Mouse (Mus musculus): ENCODE results near the gene Azin2. TPM values are rescaled to one million over a fixed set of nuclear protein-coding genes. Genes with fewer than 3 reads are reported as not detected.

The Azin2 gene
- polyA plus RNA-seq, 1 experiment = 7.6 TPM

DNA sequence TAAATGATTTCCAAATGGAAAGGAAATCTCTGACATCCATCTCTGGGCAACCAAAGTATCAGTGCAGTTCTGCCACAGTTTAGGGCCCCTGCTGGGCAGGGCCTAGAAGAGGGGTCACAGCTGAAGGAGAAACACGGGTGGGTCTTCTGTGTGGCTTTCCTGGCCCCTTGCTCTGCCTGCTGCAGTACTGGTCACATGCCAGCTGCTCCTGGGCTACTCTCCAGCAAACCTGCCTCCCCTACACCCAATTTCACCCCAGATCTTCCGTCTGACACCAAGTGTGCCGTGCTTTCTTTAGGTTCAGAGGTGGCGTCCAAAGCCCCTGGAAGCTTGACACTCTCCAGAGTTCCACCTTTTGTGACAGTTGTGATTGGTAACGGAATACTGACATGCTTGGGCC is 26.6 kb downstream of the Azin2 start:
- WGBS = 86% methylated on average over 5 of the region's 5 CpGs
- H3K36me3 ChIP-seq (ENCODE audit: control insufficient read depth, insufficient read depth, low read length) = no peaks in the 10 kb centered on the region
- H3K4me1 ChIP-seq (replicated peaks; ENCODE audit: control insufficient read depth, insufficient read depth, low read length) = no peaks in the 10 kb centered on the region
- no peak overlapping the region for H3K27ac ChIP-seq (ENCODE audit: control insufficient read depth, insufficient read depth, low read length)
- H3K4me3 ChIP-seq (ENCODE audit: control insufficient read depth, insufficient read depth, low read length) = no peak overlapping the region
- DNase-seq = no peak
- no peaks in the 10 kb centered on the region for H3K27me3 ChIP-seq (ENCODE audit: control insufficient read depth, insufficient read depth, low read length)
- TF ChIP-seq CTCF (IDR thresholded peaks at IDR 0.05; ENCODE audit: borderline replicate concordance, control insufficient read depth, extremely low read depth, insufficient read depth, low read length, poor library complexity) (no peak), POLR2A (IDR thresholded peaks at IDR 0.05; ENCODE audit: control insufficient read depth, extremely low read depth, insufficient read depth, low read length, poor library complexity) (no peak)

DNA sequence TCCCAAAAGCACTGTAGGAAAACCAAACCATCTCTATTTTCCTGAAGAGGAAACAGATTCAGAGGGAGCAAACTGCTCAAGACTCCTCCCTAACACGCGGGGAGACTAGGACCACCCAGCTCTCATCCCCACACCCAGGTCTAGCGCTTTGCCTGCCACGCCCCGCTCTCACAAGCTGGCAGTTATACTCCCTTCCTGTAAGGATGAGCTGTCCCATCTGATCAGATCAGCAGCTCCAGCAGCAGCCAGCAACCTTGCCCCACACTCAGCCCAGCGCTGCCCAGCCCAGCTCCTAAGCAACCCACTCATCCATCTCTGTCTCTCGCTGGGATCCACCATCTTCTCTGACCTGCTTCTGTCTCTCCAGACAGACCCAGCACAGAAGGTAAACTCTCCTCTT is 29.5 kb downstream of the Azin2 start:
- no peak overlapping the region for H3K4me3 ChIP-seq (ENCODE audit: control insufficient read depth, insufficient read depth, low read length)
- 90% methylated on average over 7 of the region's 7 CpGs for WGBS
- no peaks in the 10 kb centered on the region for H3K4me1 ChIP-seq (replicated peaks; ENCODE audit: control insufficient read depth, insufficient read depth, low read length)
- H3K27ac ChIP-seq (ENCODE audit: control insufficient read depth, insufficient read depth, low read length) = no peak overlapping the region
- DNase-seq = no peak
- no peak for TF ChIP-seq POLR2A (IDR thresholded peaks at IDR 0.05; ENCODE audit: control insufficient read depth, extremely low read depth, insufficient read depth, low read length, poor library complexity)
- TF ChIP-seq CTCF (IDR thresholded peaks at IDR 0.05; ENCODE audit: borderline replicate concordance, control insufficient read depth, extremely low read depth, insufficient read depth, low read length, poor library complexity) = no peak
- H3K27me3 ChIP-seq (ENCODE audit: control insufficient read depth, insufficient read depth, low read length) = no peaks in the 10 kb centered on the region
- no peaks in the 10 kb centered on the region for H3K36me3 ChIP-seq (ENCODE audit: control insufficient read depth, insufficient read depth, low read length)

DNA sequence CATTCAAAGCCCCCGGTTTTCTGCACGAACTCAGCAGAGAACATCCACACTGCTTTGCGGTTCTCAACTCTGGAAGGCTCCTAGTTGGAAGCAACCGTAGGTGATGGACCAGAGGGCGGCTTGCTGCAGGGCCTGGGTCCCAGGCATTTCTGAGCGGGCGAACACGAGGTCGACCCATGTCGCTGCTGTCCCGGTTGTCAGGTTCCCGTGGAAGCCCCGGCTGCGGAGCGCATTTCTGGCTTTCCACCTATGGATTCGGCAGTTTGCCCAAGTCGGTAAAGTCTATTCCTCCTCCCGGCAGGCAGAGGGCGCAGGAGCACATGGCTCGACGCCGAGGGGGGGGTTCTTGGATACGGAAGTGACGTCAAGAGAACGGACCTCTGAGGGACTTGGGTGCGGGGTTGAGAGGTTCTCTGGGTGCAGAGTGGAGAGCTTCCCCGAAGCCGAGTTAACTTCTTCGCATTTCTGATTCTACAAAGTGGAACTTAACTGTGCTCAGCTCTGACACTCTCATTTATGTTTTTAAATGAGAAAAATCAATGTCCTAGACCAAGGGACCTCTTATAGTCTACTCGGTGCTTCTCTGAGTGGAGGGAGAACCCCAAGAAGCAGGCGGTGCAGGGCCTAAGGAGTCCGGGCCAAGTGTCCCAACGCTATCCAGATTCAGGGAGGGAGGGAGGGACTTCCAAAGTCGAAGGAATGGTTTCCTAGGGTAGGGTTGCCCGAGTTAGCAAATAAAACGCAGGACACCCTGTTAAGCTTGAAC is 37.2 kb downstream of the Azin2 start:
- 18% methylated on average over 36 of the region's 36 CpGs for WGBS
- Histone ChIP-seq H3K36me3 (ENCODE audit: control insufficient read depth, insufficient read depth, low read length) (no peaks in the 10 kb centered on the region), H3K4me3 (ENCODE audit: control insufficient read depth, insufficient read depth, low read length) (peak overlapping the region; percentile 23; the same call in 1 of the 2 replicates), H3K27ac (ENCODE audit: control insufficient read depth, insufficient read depth, low read length) (no peak overlapping the region), H3K4me1 (replicated peaks; ENCODE audit: control insufficient read depth, insufficient read depth, low read length) (peaks cover 3% of the 10 kb centered on the region), H3K27me3 (ENCODE audit: control insufficient read depth, insufficient read depth, low read length) (no peaks in the 10 kb centered on the region)
- peak; percentile 64 for DNase-seq
- peak; percentile 90 for TF ChIP-seq CTCF (IDR thresholded peaks at IDR 0.05; ENCODE audit: borderline replicate concordance, control insufficient read depth, extremely low read depth, insufficient read depth, low read length, poor library complexity)
- peak; percentile 62 for TF ChIP-seq POLR2A (IDR thresholded peaks at IDR 0.05; ENCODE audit: control insufficient read depth, extremely low read depth, insufficient read depth, low read length, poor library complexity)

DNA sequence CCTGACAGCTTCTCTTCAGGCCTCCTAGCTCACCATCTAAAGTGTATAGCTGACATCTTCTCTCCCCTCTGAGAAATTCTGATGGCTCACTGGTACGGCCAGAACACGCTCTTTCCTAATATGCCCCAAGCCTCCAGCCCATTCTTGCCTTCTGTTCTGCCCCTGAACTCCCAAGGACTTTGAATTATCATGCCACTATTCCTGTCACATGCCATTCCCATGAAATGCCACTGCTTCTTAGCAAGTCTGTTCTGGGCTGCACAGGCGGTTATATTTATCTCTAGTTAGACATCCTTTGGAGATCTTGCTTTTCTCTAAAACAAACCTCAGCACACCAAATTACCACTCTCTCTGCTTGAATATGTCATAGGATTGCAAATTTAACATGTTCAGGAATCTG is 38.6 kb downstream of the Azin2 start:
- whole genome bisulfite sequencing = 94% methylated on average over 3 of the region's 3 CpGs
- Histone ChIP-seq H3K4me1 (replicated peaks; ENCODE audit: control insufficient read depth, insufficient read depth, low read length) (peaks cover 3% of the 10 kb centered on the region), H3K27ac (ENCODE audit: control insufficient read depth, insufficient read depth, low read length) (no peak overlapping the region), H3K27me3 (ENCODE audit: control insufficient read depth, insufficient read depth, low read length) (no peaks in the 10 kb centered on the region), H3K4me3 (ENCODE audit: control insufficient read depth, insufficient read depth, low read length) (no peak overlapping the region), H3K36me3 (ENCODE audit: control insufficient read depth, insufficient read depth, low read length) (no peaks in the 10 kb centered on the region)
- DNase-seq = no peak
- TF ChIP-seq CTCF (IDR thresholded peaks at IDR 0.05; ENCODE audit: borderline replicate concordance, control insufficient read depth, extremely low read depth, insufficient read depth, low read length, poor library complexity) (no peak), POLR2A (IDR thresholded peaks at IDR 0.05; ENCODE audit: control insufficient read depth, extremely low read depth, insufficient read depth, low read length, poor library complexity) (no peak)

DNA sequence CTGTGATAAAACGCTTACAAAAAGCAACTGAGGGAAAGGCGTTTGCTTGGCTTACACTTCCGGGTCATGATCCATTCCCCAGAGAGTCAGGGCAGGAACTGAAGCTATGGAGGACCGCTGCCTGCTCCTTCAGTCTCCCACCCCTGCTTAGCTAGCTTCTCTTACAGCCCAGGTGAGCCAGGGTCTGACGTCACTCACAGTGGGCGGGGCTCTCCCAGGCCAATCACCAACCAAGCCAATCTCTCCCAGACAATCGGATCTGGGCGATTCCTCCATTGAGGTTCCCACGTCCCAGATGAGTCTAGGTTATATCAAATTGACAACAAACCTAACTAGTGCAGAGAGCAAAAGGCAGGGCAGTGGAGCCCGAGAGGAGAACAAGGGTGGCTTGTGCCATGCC is 43.1 kb downstream of the Azin2 start:
- Histone ChIP-seq H3K4me1 (replicated peaks; ENCODE audit: control insufficient read depth, insufficient read depth, low read length) (no peaks in the 10 kb centered on the region), H3K4me3 (ENCODE audit: control insufficient read depth, insufficient read depth, low read length) (no peak overlapping the region), H3K27me3 (ENCODE audit: control insufficient read depth, insufficient read depth, low read length) (no peaks in the 10 kb centered on the region), H3K27ac (ENCODE audit: control insufficient read depth, insufficient read depth, low read length) (no peak overlapping the region), H3K36me3 (ENCODE audit: control insufficient read depth, insufficient read depth, low read length) (no peaks in the 10 kb centered on the region)
- DNase-seq = no peak
- WGBS = 58% methylated on average over 10 of the region's 10 CpGs
- TF ChIP-seq CTCF (IDR thresholded peaks at IDR 0.05; ENCODE audit: borderline replicate concordance, control insufficient read depth, extremely low read depth, insufficient read depth, low read length, poor library complexity) (no peak), POLR2A (IDR thresholded peaks at IDR 0.05; ENCODE audit: control insufficient read depth, extremely low read depth, insufficient read depth, low read length, poor library complexity) (no peak)

DNA sequence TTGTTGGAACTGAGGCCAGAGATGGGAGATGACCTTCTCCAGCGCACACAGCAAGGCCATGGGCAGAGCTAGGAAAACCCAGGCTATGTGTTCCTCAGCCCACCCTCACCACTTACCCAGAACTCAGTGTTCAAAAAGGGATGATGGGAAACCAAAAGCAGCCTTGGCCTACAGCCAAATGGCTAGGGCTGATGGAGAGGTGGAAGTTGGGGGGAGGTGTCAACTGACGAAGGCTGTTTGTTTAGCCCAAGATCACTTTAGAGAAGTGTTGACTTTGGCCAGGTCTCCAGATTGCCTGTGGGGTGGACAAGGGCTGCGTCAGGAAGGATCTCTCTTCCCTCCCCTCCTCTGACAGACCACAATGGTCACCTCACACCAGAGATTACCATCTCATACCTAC is 44.1 kb downstream of the Azin2 start:
- 46% methylated on average over 3 of the region's 3 CpGs for WGBS
- no peaks in the 10 kb centered on the region for H3K27me3 ChIP-seq (ENCODE audit: control insufficient read depth, insufficient read depth, low read length)
- H3K4me3 ChIP-seq (ENCODE audit: control insufficient read depth, insufficient read depth, low read length) = no peak overlapping the region
- TF ChIP-seq CTCF (IDR thresholded peaks at IDR 0.05; ENCODE audit: borderline replicate concordance, control insufficient read depth, extremely low read depth, insufficient read depth, low read length, poor library complexity) (no peak), POLR2A (IDR thresholded peaks at IDR 0.05; ENCODE audit: control insufficient read depth, extremely low read depth, insufficient read depth, low read length, poor library complexity) (no peak)
- DNase-seq = no peak
- H3K27ac ChIP-seq (ENCODE audit: control insufficient read depth, insufficient read depth, low read length) = no peak overlapping the region
- H3K4me1 ChIP-seq (replicated peaks; ENCODE audit: control insufficient read depth, insufficient read depth, low read length) = no peaks in the 10 kb centered on the region
- no peaks in the 10 kb centered on the region for H3K36me3 ChIP-seq (ENCODE audit: control insufficient read depth, insufficient read depth, low read length)

Data from thymus, adult 2 months (tissue).